Mouse (Mus musculus) urinary bladder, postnatal 14 days (tissue): ENCODE measurements around the gene Commd3.

Experiments
- DNase-seq: peaks from one replicate; pipeline ENCODE4 v3.0.0; 2021; ENCODE audit warnings: low spot score

The Commd3 gene

GRCm38 (mm10) chr2:18724462-18724861 is 52.3 kb downstream of the Commd3 start:
- no peak for DNase-seq
